In genomic region chr4:134511730-134512129, GRCm38 (mm10) we compare ENCODE assay signal across 10 mouse cellular contexts. TPM values are rescaled to one million over a fixed set of nuclear protein-coding genes. Genes with fewer than 3 reads are reported as not detected.
DNase-seq lines count a peak whose midpoint lies in the region; ATAC-seq and TF ChIP-seq lines count a peak whose summit lies in the region.
"Had no signal": no experiment of that assay in that cellular context is flagged by ENCODE, and none has a peak within 500 bp of the region (broad histone marks: within the 10 kb centered on the region; RNA-seq: fewer than 3 reads in every experiment).

No protein-coding gene starts in this region.

- ATAC-seq in lung, embryonic 15.5 days (ENCODE audit: borderline replicate concordance, extremely low read depth, low FRiP score, low TSS enrichment): no peak
- ATAC-seq in embryonic facial prominence, embryonic 14.5 days (ENCODE audit: low read depth): no peak
- no peak for ATAC-seq in intestine, embryonic 15.5 days

- peak overlapping the region; percentile 76 for H3K9ac ChIP-seq in lung, embryonic 15.5 days
- no peak overlapping the region for H3K9ac ChIP-seq in embryonic facial prominence, embryonic 14.5 days (ENCODE audit: low read depth, low read length)
- 0 out of 2 replicates have a peak overlapping the region, but pooled peaks have one; percentile 10 for H3K9ac ChIP-seq in intestine, embryonic 15.5 days

- TF ChIP-seq POLR2A in myocyte (IDR thresholded peaks at IDR 0.05; ENCODE audit: insufficient read length, low read depth): no peak

- H3K4me2 ChIP-seq in lung, embryonic 15.5 days: peak overlapping the region; percentile 96
- H3K4me2 ChIP-seq in embryonic facial prominence, embryonic 14.5 days (ENCODE audit: low read depth, low read length): peak overlapping the region; percentile 85
- H3K4me2 ChIP-seq in intestine, embryonic 15.5 days (replicated peaks): peak overlapping the region; percentile 85
- peak overlapping the region; percentile 78 for H3K4me2 ChIP-seq in myocyte (ENCODE audit: low read depth)

- peaks cover 46% of the 10 kb centered on the region for H3K4me1 ChIP-seq in lung, embryonic 15.5 days
- peaks cover 3% of the 10 kb centered on the region; the same call in 1 of the 2 replicates for H3K4me1 ChIP-seq in embryonic facial prominence, embryonic 14.5 days (ENCODE audit: control insufficient read depth, insufficient read depth, low read length)
- H3K4me1 ChIP-seq in intestine, embryonic 15.5 days (replicated peaks): peaks cover 19% of the 10 kb centered on the region

- H3K27me3 ChIP-seq in lung, embryonic 15.5 days: no peaks in the 10 kb centered on the region
- H3K27me3 ChIP-seq in embryonic facial prominence, embryonic 14.5 days (replicated peaks; ENCODE audit: control insufficient read depth, insufficient read depth, low read length): no peaks in the 10 kb centered on the region
- H3K27me3 ChIP-seq in intestine, embryonic 15.5 days (replicated peaks): no peaks in the 10 kb centered on the region
- no peaks in the 10 kb centered on the region for H3K27me3 ChIP-seq in myocyte (ENCODE audit: control insufficient read depth, insufficient read depth, insufficient read length)

- H3K36me3 ChIP-seq in lung, embryonic 15.5 days: no peaks in the 10 kb centered on the region
- no peaks in the 10 kb centered on the region for H3K36me3 ChIP-seq in embryonic facial prominence, embryonic 14.5 days (ENCODE audit: control insufficient read depth, insufficient read depth, low read length)
- H3K36me3 ChIP-seq in intestine, embryonic 15.5 days: no peaks in the 10 kb centered on the region
- H3K36me3 ChIP-seq in myocyte (ENCODE audit: control insufficient read depth, insufficient read depth): no peaks in the 10 kb centered on the region

- no peak overlapping the region for H3K27ac ChIP-seq in lung, embryonic 15.5 days
- no peak overlapping the region for H3K27ac ChIP-seq in embryonic facial prominence, embryonic 14.5 days (replicated peaks; ENCODE audit: low read depth, low read length)
- no peak overlapping the region for H3K27ac ChIP-seq in intestine, embryonic 15.5 days

- 50% methylated on average over 6 of the region's 6 CpGs for WGBS in lung, embryonic 15.5 days
- WGBS in embryonic facial prominence, embryonic 14.5 days: 60% methylated on average over 6 of the region's 6 CpGs
- 60% methylated on average over 6 of the region's 6 CpGs for WGBS in intestine, embryonic 15.5 days

- H3K79me2 ChIP-seq in myocyte (ENCODE audit: control insufficient read depth, insufficient read depth): peaks cover 18% of the 10 kb centered on the region

- DNase-seq in lung, postnatal 25 days (ENCODE audit: low spot score): no peak
- peak; percentile 14 for DNase-seq in embryonic facial prominence, embryonic 14.5 days (ENCODE audit: low spot score)
- DNase-seq in gastrocnemius, postnatal 25 days: no peak
- no peak for DNase-seq in left cerebral cortex, adult 11 months (ENCODE audit: low spot score)
- DNase-seq in yolk sac, embryonic 10.5 days (ENCODE audit: low spot score): no peak
- DNase-seq: layer of hippocampus, adult 9-11 months; thymus, postnatal 36 days had no signal

- H3K9me3 ChIP-seq in lung, embryonic 15.5 days: no peaks in the 10 kb centered on the region
- H3K9me3 ChIP-seq in embryonic facial prominence, embryonic 14.5 days (ENCODE audit: control insufficient read depth, low read length): no peaks in the 10 kb centered on the region
- H3K9me3 ChIP-seq in intestine, embryonic 15.5 days: no peaks in the 10 kb centered on the region

- peak overlapping the region; percentile 89 for H3K4me3 ChIP-seq in lung, embryonic 15.5 days
- peak overlapping the region; percentile 65 for H3K4me3 ChIP-seq in embryonic facial prominence, embryonic 14.5 days (ENCODE audit: low read depth, low read length)
- peak overlapping the region; percentile 60 for H3K4me3 ChIP-seq in intestine, embryonic 15.5 days (replicated peaks)
- H3K4me3 ChIP-seq in myocyte: peak overlapping the region; percentile 33

- H3ac ChIP-seq in myocyte (ENCODE audit: control insufficient read depth, insufficient read length): no peak overlapping the region

TF ChIP-seq in myocyte, 11 proteins besides CTCF, POLR2A, EP300 and RAD21:
- TF ChIP-seq SRF (IDR thresholded peaks at IDR 0.05; ENCODE audit: control insufficient read depth, insufficient read length, low read depth) (no peak), TCF12 (IDR thresholded peaks at IDR 0.05; ENCODE audit: insufficient read depth, poor library complexity, severe bottlenecking) (no peak), TCF3 (IDR thresholded peaks at IDR 0.05; ENCODE audit: insufficient read length, low read depth) (no peak), CEBPB (IDR thresholded peaks at IDR 0.05; ENCODE audit: insufficient read depth, poor library complexity, severe bottlenecking) (no peak), E2F4 (IDR thresholded peaks at IDR 0.05; ENCODE audit: insufficient read depth) (no peak), REST (IDR thresholded peaks at IDR 0.05; ENCODE audit: insufficient read depth, insufficient read length) (no peak), MYOD1 (IDR thresholded peaks at IDR 0.05; ENCODE audit: control insufficient read depth in 1 of 3, insufficient read length in 2 of 3, low read depth in 2 of 3) (no peak), USF1 (IDR thresholded peaks at IDR 0.05; ENCODE audit: low read depth) (no peak), MYOG (IDR thresholded peaks at IDR 0.05; ENCODE audit: control insufficient read depth in 1 of 3, insufficient read depth in 1 of 3, insufficient read length in 2 of 3, low read depth in 2 of 3) (no peak), POLR2AphosphoS2 (IDR thresholded peaks at IDR 0.05; ENCODE audit: insufficient read length, low read depth) (no peak), MAX (IDR thresholded peaks at IDR 0.05; ENCODE audit: low read depth) (no peak)

RNA-seq across cellular contexts. Expression of gene Aunip, which starts 0.9 kb away (rescaled TPM):
- 18.7 and 20.2 TPM in 2 replicates for polyA plus RNA-seq in lung, embryonic 15.5 days (2015; fragmentation: Nextera tagmentation; extraction: Ambion mirVana)
- polyA plus RNA-seq in embryonic facial prominence, embryonic 14.5 days (2014; fragmentation: Nextera tagmentation; extraction: Ambion mirVana): 3.9 and 4.4 TPM in 2 replicates
- 16.0 and 18.0 TPM in 2 replicates for polyA plus RNA-seq in intestine, embryonic 15.5 days (2015; fragmentation: Nextera tagmentation; extraction: Ambion mirVana)
- 2.3 TPM for polyA plus RNA-seq in myocyte (2012; fragmentation: generic; extraction: Trizol)
- not detected for total RNA-seq in gastrocnemius, postnatal 25 days (2021)

RNA-seq across cellular contexts. Expression of gene Paqr7, which starts 15.2 kb away (rescaled TPM):
- 4.2 and 6.7 TPM in 2 replicates for polyA plus RNA-seq in lung, embryonic 15.5 days (2015; fragmentation: Nextera tagmentation; extraction: Ambion mirVana)
- polyA plus RNA-seq in embryonic facial prominence, embryonic 14.5 days (2014; fragmentation: Nextera tagmentation; extraction: Ambion mirVana): 2.0 and 2.3 TPM in 2 replicates
- 11.5 TPM in 2 replicates for polyA plus RNA-seq in intestine, embryonic 15.5 days (2015; fragmentation: Nextera tagmentation; extraction: Ambion mirVana)
- polyA plus RNA-seq in myocyte (2012; fragmentation: generic; extraction: Trizol): 9.5 TPM
- total RNA-seq in gastrocnemius, postnatal 25 days (2021): 1 to 10 TPM; 2.3 to 4.9 TPM

RNA-seq across cellular contexts. Expression of gene Mtfr1l, which starts 23.5 kb away (rescaled TPM):
- 109 and 114 TPM in 2 replicates for polyA plus RNA-seq in lung, embryonic 15.5 days (2015; fragmentation: Nextera tagmentation; extraction: Ambion mirVana)
- 126 and 137 TPM in 2 replicates for polyA plus RNA-seq in embryonic facial prominence, embryonic 14.5 days (2014; fragmentation: Nextera tagmentation; extraction: Ambion mirVana)
- polyA plus RNA-seq in intestine, embryonic 15.5 days (2015; fragmentation: Nextera tagmentation; extraction: Ambion mirVana): 88.3 and 96.4 TPM in 2 replicates
- polyA plus RNA-seq in myocyte (2012; fragmentation: generic; extraction: Trizol): 92.0 TPM
- total RNA-seq in gastrocnemius, postnatal 25 days (2021): 100 to 1,000 TPM; 120 to 122 TPM

RNA-seq across cellular contexts. Expression of gene Selenon, which starts 40.2 kb away (rescaled TPM):
- 35.3 and 46.2 TPM in 2 replicates for polyA plus RNA-seq in lung, embryonic 15.5 days (2015; fragmentation: Nextera tagmentation; extraction: Ambion mirVana)
- polyA plus RNA-seq in embryonic facial prominence, embryonic 14.5 days (2014; fragmentation: Nextera tagmentation; extraction: Ambion mirVana): 22.8 and 24.7 TPM in 2 replicates
- 15.3 and 25.1 TPM in 2 replicates for polyA plus RNA-seq in intestine, embryonic 15.5 days (2015; fragmentation: Nextera tagmentation; extraction: Ambion mirVana)
- polyA plus RNA-seq in myocyte (2012; fragmentation: generic; extraction: Trizol): 35.7 TPM
- 1 to 10 TPM; 6.5 to 7.2 TPM for total RNA-seq in gastrocnemius, postnatal 25 days (2021)

RNA-seq across cellular contexts. Expression of gene Stmn1, which starts 43.6 kb away (rescaled TPM):
- 1,835 and 1,898 TPM in 2 replicates for polyA plus RNA-seq in lung, embryonic 15.5 days (2015; fragmentation: Nextera tagmentation; extraction: Ambion mirVana)
- 1,154 and 1,326 TPM in 2 replicates for polyA plus RNA-seq in embryonic facial prominence, embryonic 14.5 days (2014; fragmentation: Nextera tagmentation; extraction: Ambion mirVana)
- 1,243 and 1,415 TPM in 2 replicates for polyA plus RNA-seq in intestine, embryonic 15.5 days (2015; fragmentation: Nextera tagmentation; extraction: Ambion mirVana)
- polyA plus RNA-seq in myocyte (2012; fragmentation: generic; extraction: Trizol): 213 TPM
- total RNA-seq in gastrocnemius, postnatal 25 days (2021): 10 to 100 TPM in 1 of 2 experiments, 1 to 10 TPM in 1; 6.9 to 10.6 TPM

Comparison
In these comparisons a context has a peak if more than half of its experiments do, and no peak if none do; other contexts are left out.
1. H3K4me3 ChIP-seq: peak in every context shown above with its lines; median percentile 89 in lung, embryonic 15.5 days; 65 in embryonic facial prominence, embryonic 14.5 days; 60 in intestine, embryonic 15.5 days; 33 in myocyte.